8 mouse cellular contexts compared by ENCODE assay signal in genomic region chr11:67588828-67589314, GRCm38 (mm10).
DNase-seq lines count a peak whose midpoint lies in the region; ATAC-seq lines count a peak whose summit lies in the region.

No protein-coding gene starts in this region.

- ATAC-seq in hindbrain, embryonic 15.5 days (ENCODE audit: low FRiP score, low read depth), result peak; percentile 72
- ATAC-seq in hindbrain, embryonic 12.5 days (ENCODE audit: low FRiP score), result no peak

- H3K9ac ChIP-seq in hindbrain, embryonic 15.5 days, result no peak overlapping the region
- H3K9ac ChIP-seq in hindbrain, embryonic 12.5 days, result no peak overlapping the region

- H3K27me3 ChIP-seq in hindbrain, embryonic 15.5 days, result no peaks in the 10 kb centered on the region
- no peaks in the 10 kb centered on the region for H3K27me3 ChIP-seq in hindbrain, embryonic 12.5 days

- H3K9me3 ChIP-seq in hindbrain, embryonic 15.5 days, result no peaks in the 10 kb centered on the region
- peaks cover 3% of the 10 kb centered on the region; the same call in 1 of the 2 replicates for H3K9me3 ChIP-seq in hindbrain, embryonic 12.5 days (replicated peaks)

- H3K36me3 ChIP-seq in hindbrain, embryonic 15.5 days, result no peaks in the 10 kb centered on the region
- H3K36me3 ChIP-seq in hindbrain, embryonic 12.5 days, result no peaks in the 10 kb centered on the region

- no peak overlapping the region for H3K4me3 ChIP-seq in hindbrain, embryonic 15.5 days
- no peak overlapping the region for H3K4me3 ChIP-seq in hindbrain, embryonic 12.5 days

- peak overlapping the region; percentile 70 for H3K27ac ChIP-seq in hindbrain, embryonic 15.5 days (replicated peaks)
- H3K27ac ChIP-seq in hindbrain, embryonic 12.5 days, result no peak overlapping the region

- H3K4me2 ChIP-seq in hindbrain, embryonic 15.5 days, result peak overlapping the region; percentile 9; the same call in 1 of the 2 replicates
- H3K4me2 ChIP-seq in hindbrain, embryonic 12.5 days (replicated peaks), result no peak overlapping the region

- peak; percentile 52 for DNase-seq in adrenal gland, adult 8-10 months
- peak; percentile 56 for DNase-seq in gastrocnemius, adult 18-20 months (ENCODE audit: low spot score)
- DNase-seq in layer of hippocampus, adult 11-12 months (ENCODE audit: low spot score), result peak; percentile 81
- DNase-seq in lung, postnatal 10 days, result peak; percentile 67
- DNase-seq in right cerebral cortex, postnatal 14 days, result peak; percentile 65
- no peak for DNase-seq in embryo, embryonic 9.5 days (ENCODE audit: extremely low spot score)

- peaks cover 10% of the 10 kb centered on the region; the same call in 1 of the 2 replicates for H3K4me1 ChIP-seq in hindbrain, embryonic 15.5 days (replicated peaks)
- H3K4me1 ChIP-seq in hindbrain, embryonic 12.5 days, result peaks cover 9% of the 10 kb centered on the region

- WGBS in hindbrain, embryonic 15.5 days, result 27% methylated on average over 9 of the region's 9 CpGs
- 49% methylated on average over 9 of the region's 9 CpGs for WGBS in hindbrain, embryonic 12.5 days
